Mouse (Mus musculus) heart, embryonic 12.5 days (tissue): ENCODE data around the gene Cir1. TPM values are rescaled to one million over a fixed set of nuclear protein-coding genes. Genes with fewer than 3 reads are reported as not detected.

ENCODE experiments used
- ATAC-seq: fragments of 200-750 bp; cut with Nextera tagmentation; 2 replicates; pipeline ENCODE4 v1.8.0; 2017; ENCODE audit warnings: moderate TSS enrichment, moderate library complexity; ENCODE audit not compliant: insufficient number of reproducible peaks, low FRiP score
- H3K27ac ChIP-seq: fragments of 300-500 bp; sonication (generic); 2 replicates; pipeline ENCODE4 v1.5.1; 2016; ENCODE audit warnings: mild to moderate bottlenecking, moderate library complexity; ENCODE audit not compliant: poor library complexity, severe bottlenecking
- H3K27me3 ChIP-seq: fragments of 300-500 bp; sonication (generic); replicated peaks from 2 replicates; pipeline ENCODE4 v1.6.1; 2016; ENCODE audit warnings: mild to moderate bottlenecking, moderate library complexity
- H3K36me3 ChIP-seq: fragments of 300-500 bp; sonication (generic); 2 replicates; pipeline ENCODE4 v1.6.1; 2016; ENCODE audit warnings: mild to moderate bottlenecking, moderate library complexity
- H3K4me1 ChIP-seq: fragments of 300-500 bp; sonication (generic); replicated peaks from 2 replicates; pipeline ENCODE4 v1.6.1; 2016; ENCODE audit warnings: mild to moderate bottlenecking
- H3K4me2 ChIP-seq: fragments of 300-500 bp; sonication (generic); 2 replicates; pipeline ENCODE4 v1.6.1; 2016; ENCODE audit warnings: mild to moderate bottlenecking, moderate library complexity
- H3K4me3 ChIP-seq: fragments of 300-500 bp; sonication (generic); 2 replicates; pipeline ENCODE4 v1.5.1; 2016; ENCODE audit warnings: mild to moderate bottlenecking
- H3K9ac ChIP-seq: fragments of 300-500 bp; sonication (generic); 2 replicates; pipeline ENCODE4 v1.6.1; 2016; ENCODE audit warnings: mild to moderate bottlenecking, moderate library complexity
- H3K9me3 ChIP-seq: fragments of 300-500 bp; sonication (generic); replicated peaks from 2 replicates; pipeline ENCODE4 v1.6.1; 2016; ENCODE audit warnings: mild to moderate bottlenecking, moderate library complexity
- WGBS: fragments of 180-500 bp; shearing (Covaris S2); methylation state at CpG from one replicate; pipeline ENCODE4 v1.1.7; 2016; 5-methylcytosine and 5-hydroxymethylcytosine counted together
- polyA plus RNA-seq: library from polyadenylated mRNA; unstranded; fragments of >200 nt; fragmentation: Nextera tagmentation; extraction: Ambion mirVana; gene quantifications from 2 replicates; pipeline ENCODE4 v1.2.1, GENCODE M21; 2016

The Cir1 gene
- polyA plus RNA-seq, 1 experiment from 2014 or later: 15.2 TPM

- Histone ChIP-seq H3K36me3 (no peaks in the 10 kb centered on the region), H3K27me3 (peaks cover 68% of the 10 kb centered on the region), H3K4me1 (peaks cover 23% of the 10 kb centered on the region), H3K4me3 (peak overlapping the region; percentile 60), H3K9me3 (peaks cover 6% of the 10 kb centered on the region; the same call in 1 of the 2 replicates), H3K27ac (no peak overlapping the region), H3K9ac (peak overlapping the region; percentile 67), H3K4me2 (peak overlapping the region; percentile 98)
- ATAC-seq: no peak; the same call in 1 of the 2 replicates
- 1% methylated on average over 38 of the region's 38 CpGs for WGBS
Observed at GRCm38 (mm10) chr2:73263794-73264610, 48.5 kb downstream of the Cir1 start.

GRCm38 (mm10) chr2:73263172-73263765, 49.2 kb downstream of the Cir1 start:
- peaks cover 6% of the 10 kb centered on the region; the same call in 1 of the 2 replicates for H3K9me3 ChIP-seq
- H3K4me1 ChIP-seq: peaks cover 23% of the 10 kb centered on the region
- H3K36me3 ChIP-seq: no peaks in the 10 kb centered on the region
- H3K27me3 ChIP-seq: peaks cover 63% of the 10 kb centered on the region
- peak overlapping the region; percentile 67 for H3K9ac ChIP-seq
- no peak overlapping the region for H3K27ac ChIP-seq
- peak overlapping the region; percentile 98 for H3K4me2 ChIP-seq
- peak overlapping the region; percentile 60 for H3K4me3 ChIP-seq
- ATAC-seq: no peak
- 8% methylated on average over 16 of the region's 16 CpGs for WGBS

DNA sequence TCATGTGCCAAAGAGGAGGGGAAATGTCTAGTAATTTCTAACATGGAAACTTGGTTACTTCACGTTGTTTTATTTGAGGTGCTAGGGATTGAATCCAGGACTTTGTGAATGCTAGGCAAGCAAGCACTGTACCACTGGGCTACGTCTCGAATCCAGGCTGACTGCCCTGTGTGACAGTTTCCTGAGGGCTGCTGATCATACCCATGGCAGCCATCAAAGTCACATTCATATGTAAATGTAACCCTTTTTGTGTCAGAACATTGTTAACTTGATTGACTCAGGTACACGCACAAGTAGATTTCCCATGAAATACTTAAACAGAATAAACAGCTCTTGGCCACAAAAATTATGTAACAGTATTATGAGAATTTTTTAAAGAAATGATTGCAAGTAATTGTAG, 63.8 kb downstream of the Cir1 start:
- Histone ChIP-seq H3K9ac (no peak overlapping the region), H3K4me1 (no peaks in the 10 kb centered on the region), H3K4me2 (no peak overlapping the region), H3K27ac (no peak overlapping the region), H3K4me3 (no peak overlapping the region), H3K27me3 (no peaks in the 10 kb centered on the region), H3K36me3 (no peaks in the 10 kb centered on the region), H3K9me3 (peaks cover 4% of the 10 kb centered on the region)
- 73% methylated on average over 4 of the region's 4 CpGs for WGBS
- no peak for ATAC-seq

- WGBS: 74% methylated on average over 4 of the region's 4 CpGs
- Histone ChIP-seq H3K4me2 (no peak overlapping the region), H3K27me3 (0 out of 2 replicates have a peak, but pooled peaks cover 5% of the 10 kb centered on the region), H3K9ac (no peak overlapping the region), H3K4me3 (no peak overlapping the region), H3K4me1 (no peaks in the 10 kb centered on the region), H3K36me3 (no peaks in the 10 kb centered on the region), H3K9me3 (no peaks in the 10 kb centered on the region), H3K27ac (no peak overlapping the region)
- no peak for ATAC-seq
Observed at GRCm38 (mm10) chr2:73241299-73241698, 71.2 kb downstream of the Cir1 start.

Other genes starting within 250 kb of the Cir1 start
- 72.0 and 74.4 TPM in 2 replicates for gene Ola1, start 93.8 kb downstream of the Cir1 start, polyA plus RNA-seq
- gene Sp9, start 40.8 kb downstream of the Cir1 start, polyA plus RNA-seq: not detected in 2 replicates
- gene Scrn3, start 100 bp downstream of the Cir1 start, polyA plus RNA-seq: 14.9 and 16.5 TPM in 2 replicates
- 4.9 and 5.8 TPM in 2 replicates for gene Gpr155, start 73.9 kb upstream of the Cir1 start, polyA plus RNA-seq
- 7.3 and 8.2 TPM in 2 replicates for gene Wipf1, start 217.0 kb upstream of the Cir1 start, polyA plus RNA-seq